Mouse (Mus musculus): ENCODE data around the gene Pde8b.

GRCm38 (mm10) chr13:95091546-95092445 lies 158.3 kb downstream of the Pde8b start:
- no peak for TF ChIP-seq HCFC1 (IDR thresholded peaks at IDR 0.05; ENCODE audit: borderline replicate concordance, insufficient read depth, low read length)
- no peak for TF ChIP-seq ZNF384 (IDR thresholded peaks at IDR 0.05; ENCODE audit: low read depth, low read length)
